Mouse (Mus musculus) limb, embryonic 13.5 days (tissue): ENCODE results near the gene Kars. TPM values are rescaled to one million over a fixed set of nuclear protein-coding genes. Genes with fewer than 3 reads are reported as not detected.

Experiments used
- ATAC-seq: fragments of 200-750 bp; cut with Nextera tagmentation; 2 replicates; pipeline ENCODE4 v1.8.0; 2017; ENCODE audit warnings: low read depth, moderate number of reproducible peaks, moderate TSS enrichment; ENCODE audit not compliant: low FRiP score
- H3K27ac ChIP-seq: fragments of 300-500 bp; sonication (generic); 2 replicates; pipeline ENCODE4 v1.5.1; 2015; ENCODE audit warnings: inconsistent platforms, mild to moderate bottlenecking, moderate library complexity
- H3K27me3 ChIP-seq: fragments of 300-500 bp; sonication (generic); 2 replicates; pipeline ENCODE4 v1.6.1; 2015; ENCODE audit warnings: mild to moderate bottlenecking, inconsistent platforms
- H3K36me3 ChIP-seq: fragments of 300-500 bp; sonication (generic); 2 replicates; pipeline ENCODE4 v1.6.1; 2015; ENCODE audit warnings: inconsistent platforms, mild to moderate bottlenecking, moderate library complexity
- H3K4me1 ChIP-seq: fragments of 300-500 bp; sonication (generic); 2 replicates; pipeline ENCODE4 v1.6.1; 2015; ENCODE audit warnings: inconsistent platforms
- H3K4me2 ChIP-seq: fragments of 300-500 bp; sonication (generic); replicated peaks from 2 replicates; pipeline ENCODE4 v1.6.1; 2015; ENCODE audit warnings: inconsistent platforms, mild to moderate bottlenecking, moderate library complexity
- H3K4me3 ChIP-seq: fragments of 300-500 bp; sonication (generic); 2 replicates; pipeline ENCODE4 v1.5.1; 2015; ENCODE audit warnings: moderate library complexity, mild to moderate bottlenecking, inconsistent platforms
- H3K9ac ChIP-seq: fragments of 300-500 bp; sonication (generic); 2 replicates; pipeline ENCODE4 v1.6.1; 2015; ENCODE audit warnings: mild to moderate bottlenecking, inconsistent platforms
- H3K9me3 ChIP-seq: fragments of 300-500 bp; sonication (generic); 2 replicates; pipeline ENCODE4 v1.6.1; 2016; ENCODE audit warnings: inconsistent platforms
- WGBS: fragments of 180-500 bp; shearing (Covaris S2); methylation state at CpG from one replicate; pipeline ENCODE4 v1.1.7; 2015; 5-methylcytosine and 5-hydroxymethylcytosine counted together
- polyA plus RNA-seq: library from polyadenylated mRNA; unstranded; fragments of >200 nt; fragmentation: Nextera tagmentation; extraction: Ambion mirVana; gene quantifications from 2 replicates; pipeline ENCODE4 v1.2.1, GENCODE M21; 2015

The Kars gene
- polyA plus RNA-seq, 1 experiment from 2014 or later, result 222 TPM

- no peak for ATAC-seq
- peaks cover 18% of the 10 kb centered on the region for H3K4me1 ChIP-seq
- peaks cover 46% of the 10 kb centered on the region for H3K36me3 ChIP-seq
- 94% methylated on average over 11 of the region's 11 CpGs for WGBS
- H3K27me3 ChIP-seq, result no peaks in the 10 kb centered on the region
- H3K27ac ChIP-seq, result no peak within 1 kb of the TSS
- H3K9me3 ChIP-seq, result no peaks in the 10 kb centered on the region
- H3K9ac ChIP-seq, result no peak within 1 kb of the TSS
- H3K4me2 ChIP-seq, result no peak within 1 kb of the TSS
- no peak within 1 kb of the TSS for H3K4me3 ChIP-seq
Observed at GRCm38 (mm10) chr8:112014936-112015335, 3.8 kb upstream of the Kars start, which contains the start of gene Gm6793. Gene Gm6793 (minus strand): TSS chr8:112015036.

DNA sequence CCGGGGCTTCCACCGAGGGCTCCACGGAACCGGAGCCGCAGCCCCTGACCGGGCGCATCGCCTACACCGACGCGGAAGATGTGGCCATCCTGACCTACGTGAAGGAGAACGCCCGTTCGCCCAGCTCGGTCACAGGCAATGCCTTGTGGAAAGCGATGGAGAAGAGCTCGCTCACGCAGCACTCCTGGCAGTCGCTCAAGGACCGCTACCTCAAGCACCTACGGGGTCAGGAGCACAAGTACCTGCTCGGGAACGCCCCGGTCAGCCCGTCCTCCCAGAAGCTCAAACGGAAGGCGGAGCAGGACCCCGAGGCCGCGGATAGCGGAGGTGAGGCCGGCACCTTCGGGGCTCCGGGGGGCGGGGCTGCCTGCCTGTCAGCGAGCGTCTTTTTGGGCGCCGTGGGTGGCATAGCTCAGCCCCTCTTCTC is 706 bp upstream of the Kars start:
- no peaks in the 10 kb centered on the region for H3K9me3 ChIP-seq
- peaks cover 23% of the 10 kb centered on the region for H3K4me1 ChIP-seq
- H3K27me3 ChIP-seq, result no peaks in the 10 kb centered on the region
- peak overlapping the region; percentile 88 for H3K27ac ChIP-seq
- peak overlapping the region; percentile 96 for H3K4me3 ChIP-seq
- H3K9ac ChIP-seq, result peak overlapping the region; percentile 92
- peak overlapping the region; percentile 93 for H3K4me2 ChIP-seq
- H3K36me3 ChIP-seq, result peaks cover 29% of the 10 kb centered on the region
- peak; percentile 12; the same call in 1 of the 2 replicates for ATAC-seq
- whole genome bisulfite sequencing, result 0% methylated on average over 40 of the region's 40 CpGs

GRCm38 (mm10) chr8:112009558-112009957 is 1.6 kb downstream of the Kars start:
- 84% methylated on average over 7 of the region's 7 CpGs for WGBS
- no peaks in the 10 kb centered on the region for H3K27me3 ChIP-seq
- H3K4me2 ChIP-seq, result peak overlapping the region; percentile 93
- ATAC-seq, result no peak
- no peak overlapping the region for H3K9ac ChIP-seq
- H3K4me1 ChIP-seq, result peaks cover 23% of the 10 kb centered on the region
- H3K4me3 ChIP-seq, result peak overlapping the region; percentile 96; the same call in 1 of the 2 replicates
- peaks cover 35% of the 10 kb centered on the region for H3K36me3 ChIP-seq
- H3K9me3 ChIP-seq, result no peaks in the 10 kb centered on the region
- no peak overlapping the region for H3K27ac ChIP-seq

- Histone ChIP-seq H3K9ac (no peak overlapping the region), H3K9me3 (no peaks in the 10 kb centered on the region), H3K27ac (no peak overlapping the region), H3K4me1 (peaks cover 17% of the 10 kb centered on the region), H3K4me3 (no peak overlapping the region), H3K27me3 (no peaks in the 10 kb centered on the region), H3K4me2 (no peak overlapping the region), H3K36me3 (peaks cover 51% of the 10 kb centered on the region)
- 84% methylated on average over 2 of the region's 2 CpGs for WGBS
- no peak for ATAC-seq
Observed at GRCm38 (mm10) chr8:112007669-112008068, 3.5 kb downstream of the Kars start.

DNA sequence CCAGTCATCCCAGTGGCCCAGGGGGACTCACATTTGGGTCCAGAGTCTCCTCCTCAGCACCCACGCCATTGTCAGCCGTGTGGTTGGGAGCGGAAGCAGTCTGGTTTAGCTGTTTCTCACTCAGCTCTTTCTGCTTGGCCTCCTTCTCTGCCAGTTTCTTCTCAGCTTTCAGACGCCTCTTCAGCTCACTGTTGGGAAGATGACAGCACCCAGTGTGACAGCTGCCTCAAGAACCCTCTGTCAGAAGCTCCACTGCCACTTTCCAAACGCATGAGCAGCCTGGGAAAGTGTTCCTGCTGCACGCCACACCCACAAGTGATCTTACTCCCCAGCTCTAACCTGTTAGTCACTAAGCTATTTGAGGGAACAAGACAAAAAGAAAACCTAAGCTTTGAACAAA is 5.5 kb downstream of the Kars start:
- Histone ChIP-seq H3K9ac (no peak overlapping the region), H3K27ac (no peak overlapping the region), H3K4me3 (no peak overlapping the region), H3K36me3 (peaks cover 72% of the 10 kb centered on the region), H3K9me3 (no peaks in the 10 kb centered on the region), H3K27me3 (no peaks in the 10 kb centered on the region), H3K4me1 (peaks cover 12% of the 10 kb centered on the region), H3K4me2 (no peak overlapping the region)
- WGBS, result 91% methylated on average over 6 of the region's 6 CpGs
- ATAC-seq, result no peak

DNA sequence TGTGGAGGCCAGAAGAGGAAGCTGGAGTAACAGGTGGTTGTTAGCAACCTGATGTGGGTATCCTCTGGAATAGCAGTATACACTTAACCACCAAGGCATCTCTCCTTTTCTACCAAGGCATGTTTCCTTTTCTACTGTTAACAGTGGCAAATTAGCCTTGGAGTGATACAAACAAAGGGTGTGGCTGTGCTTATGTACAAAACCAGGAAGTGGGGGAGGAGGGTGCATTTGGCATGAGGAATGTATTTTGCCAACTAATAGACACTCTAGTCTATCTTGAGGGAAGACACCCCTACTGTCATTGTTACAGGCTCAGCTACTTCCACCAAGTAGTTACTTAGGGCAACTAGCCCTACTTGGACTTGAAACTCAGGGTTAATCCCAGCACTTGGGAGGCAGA is 6.4 kb downstream of the Kars start:
- H3K4me3 ChIP-seq, result no peak overlapping the region
- ATAC-seq, result no peak
- no peak overlapping the region for H3K9ac ChIP-seq
- H3K4me2 ChIP-seq, result no peak overlapping the region
- H3K27ac ChIP-seq, result no peak overlapping the region
- H3K27me3 ChIP-seq, result no peaks in the 10 kb centered on the region
- H3K9me3 ChIP-seq, result no peaks in the 10 kb centered on the region
- H3K4me1 ChIP-seq, result peaks cover 4% of the 10 kb centered on the region
- H3K36me3 ChIP-seq, result peaks cover 81% of the 10 kb centered on the region

GRCm38 (mm10) chr8:111992703-111993039 is 18.5 kb downstream of the Kars start:
- H3K36me3 ChIP-seq, result peaks cover 67% of the 10 kb centered on the region
- H3K27me3 ChIP-seq, result no peaks in the 10 kb centered on the region
- 76% methylated on average over 3 of the region's 3 CpGs for WGBS
- H3K9ac ChIP-seq, result no peak overlapping the region
- ATAC-seq, result no peak
- H3K27ac ChIP-seq, result no peak overlapping the region
- H3K9me3 ChIP-seq, result no peaks in the 10 kb centered on the region
- peaks cover 7% of the 10 kb centered on the region; the same call in 1 of the 2 replicates for H3K4me1 ChIP-seq
- peak overlapping the region; percentile 61; the same call in 1 of the 2 replicates for H3K4me3 ChIP-seq
- H3K4me2 ChIP-seq, result peak overlapping the region; percentile 74; the same call in 1 of the 2 replicates

DNA sequence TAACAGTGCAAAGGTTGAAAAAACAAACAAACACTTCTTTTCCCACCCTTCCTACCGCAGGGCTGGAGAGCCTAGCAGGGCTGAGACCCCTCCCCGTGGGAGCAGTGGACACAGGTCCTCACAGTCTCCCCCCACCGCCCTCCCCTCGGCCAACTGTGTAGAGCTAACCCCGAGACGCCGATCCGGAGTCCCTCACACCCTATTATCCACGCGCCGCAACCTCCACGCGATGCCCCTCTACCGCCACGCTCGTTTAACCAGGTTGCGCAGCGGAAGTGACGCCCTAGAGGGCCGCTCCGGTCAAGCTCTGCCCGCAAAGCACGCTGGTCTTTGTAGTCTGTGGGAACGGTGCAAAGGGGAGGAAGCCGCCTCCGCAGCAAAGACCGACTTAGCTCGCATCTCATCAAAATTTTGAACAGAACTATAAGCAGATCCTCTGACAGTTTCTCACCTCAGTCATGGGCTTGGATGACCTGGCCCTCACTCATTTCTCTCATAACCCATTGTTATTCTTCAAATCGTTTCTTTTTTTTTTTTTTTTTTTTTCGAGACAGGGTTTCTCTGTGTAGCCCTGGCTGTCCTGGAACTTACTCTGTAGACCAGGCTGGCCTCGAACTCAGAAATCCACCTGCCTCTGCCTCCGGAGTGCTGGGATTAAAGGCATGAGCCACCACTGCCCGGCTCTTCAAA is 19.0 kb downstream of the Kars start, which contains the start of gene Adat1:
Gene Adat1, minus strand, starts transcription at position 290 of the 690 bp plus-strand sequence.
- ATAC-seq, result peak; percentile 97
- H3K27ac ChIP-seq, result no peak within 1 kb of the TSS
- H3K4me2 ChIP-seq, result peak within 1 kb of the TSS; percentile 74

GRCm38 (mm10) chr8:111991278-111991677 is 19.8 kb downstream of the Kars start:
- Histone ChIP-seq H3K27ac (no peak overlapping the region), H3K36me3 (peaks cover 64% of the 10 kb centered on the region), H3K9ac (peak overlapping the region; percentile 77), H3K27me3 (no peaks in the 10 kb centered on the region), H3K9me3 (no peaks in the 10 kb centered on the region), H3K4me2 (peak overlapping the region; percentile 74), H3K4me1 (peaks cover 7% of the 10 kb centered on the region; the same call in 1 of the 2 replicates), H3K4me3 (peak overlapping the region; percentile 61)
- 65% methylated on average over 8 of the region's 8 CpGs for WGBS
- ATAC-seq, result no peak

More for the DNA sequence above, 19.0 kb downstream of the Kars start, which contains the start of gene Adat1:
- 4% methylated on average over 33 of the region's 33 CpGs for WGBS
- Histone ChIP-seq H3K27me3 (no peaks in the 10 kb centered on the region), H3K36me3 (peaks cover 67% of the 10 kb centered on the region), H3K4me1 (peaks cover 7% of the 10 kb centered on the region; the same call in 1 of the 2 replicates), H3K4me3 (peak within 1 kb of the TSS; percentile 61), H3K9ac (peak within 1 kb of the TSS; percentile 77), H3K9me3 (no peaks in the 10 kb centered on the region)

GRCm38 (mm10) chr8:111989911-111990310 is 21.2 kb downstream of the Kars start:
- Histone ChIP-seq H3K36me3 (peaks cover 63% of the 10 kb centered on the region), H3K27ac (no peak overlapping the region), H3K9ac (no peak overlapping the region), H3K9me3 (no peaks in the 10 kb centered on the region), H3K4me2 (no peak overlapping the region), H3K27me3 (no peaks in the 10 kb centered on the region), H3K4me1 (peaks cover 7% of the 10 kb centered on the region; the same call in 1 of the 2 replicates), H3K4me3 (no peak overlapping the region)
- 15% methylated on average over 7 of the region's 7 CpGs for WGBS
- no peak for ATAC-seq

DNA sequence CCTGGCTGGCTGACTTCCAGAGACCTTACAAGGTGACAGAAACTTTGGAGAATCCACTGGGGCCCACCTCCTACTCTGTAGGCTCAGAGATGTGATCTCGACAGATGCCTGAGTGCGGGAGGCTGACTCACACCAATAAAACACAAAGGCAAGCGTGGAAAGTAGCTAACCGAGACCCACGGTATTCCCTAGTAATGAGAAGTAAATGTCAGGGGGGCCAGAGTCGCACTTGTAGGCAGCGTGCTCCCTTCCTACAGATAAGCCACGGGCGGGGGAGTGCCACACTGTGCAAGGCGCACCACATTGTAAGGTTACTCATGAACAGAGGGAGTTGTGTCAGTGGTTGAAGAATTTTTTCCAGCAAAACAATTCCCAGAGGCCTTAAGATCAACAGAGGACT is 26.6 kb downstream of the Kars start:
- H3K36me3 ChIP-seq, result peaks cover 72% of the 10 kb centered on the region
- ATAC-seq, result no peak
- no peak overlapping the region for H3K4me2 ChIP-seq
- no peaks in the 10 kb centered on the region for H3K27me3 ChIP-seq
- WGBS, result 85% methylated on average over 10 of the region's 10 CpGs
- no peaks in the 10 kb centered on the region for H3K4me1 ChIP-seq
- H3K9me3 ChIP-seq, result no peaks in the 10 kb centered on the region
- H3K9ac ChIP-seq, result no peak overlapping the region
- H3K27ac ChIP-seq, result 0 out of 2 replicates have a peak overlapping the region, but pooled peaks have one; percentile 10
- H3K4me3 ChIP-seq, result no peak overlapping the region

- H3K9me3 ChIP-seq, result no peaks in the 10 kb centered on the region
- H3K4me2 ChIP-seq, result no peak overlapping the region
- H3K27ac ChIP-seq, result no peak overlapping the region
- no peak overlapping the region for H3K9ac ChIP-seq
- H3K4me1 ChIP-seq, result no peaks in the 10 kb centered on the region
- WGBS, result 73% methylated on average over 7 of the region's 7 CpGs
- no peak overlapping the region for H3K4me3 ChIP-seq
- no peak for ATAC-seq
- H3K36me3 ChIP-seq, result peaks cover 65% of the 10 kb centered on the region
- no peaks in the 10 kb centered on the region for H3K27me3 ChIP-seq
Observed at GRCm38 (mm10) chr8:111982116-111982515, 29.0 kb downstream of the Kars start.
